Mouse (Mus musculus): ENCODE measurements around the gene Flvcr2. TPM values are rescaled to one million over a fixed set of nuclear protein-coding genes. Genes with fewer than 3 reads are reported as not detected.

Flvcr2 gene
- polyA plus RNA-seq, 1 experiment from 2014 or later = 0.74 TPM

GRCm38 (mm10) chr12:85708556-85708955 lies 37.8 kb upstream of the Flvcr2 start:
- WGBS = 86% methylated on average over 12 of the region's 12 CpGs
- peaks cover 16% of the 10 kb centered on the region for H3K4me1 ChIP-seq
- no peak overlapping the region for H3K27ac ChIP-seq (replicated peaks)
- H3K27me3 ChIP-seq (replicated peaks; ENCODE audit: low read depth, poor library complexity, severe bottlenecking) = peaks cover 57% of the 10 kb centered on the region
- DNase-seq (ENCODE audit: low spot score) = no peak
- no peak overlapping the region for H3K4me3 ChIP-seq
- H3K36me3 ChIP-seq (replicated peaks) = no peaks in the 10 kb centered on the region
- H3K9me3 ChIP-seq = no peaks in the 10 kb centered on the region

GRCm38 (mm10) chr12:85710695-85711094 lies 35.6 kb upstream of the Flvcr2 start:
- H3K9me3 ChIP-seq = no peaks in the 10 kb centered on the region
- no peak overlapping the region for H3K27ac ChIP-seq (replicated peaks)
- peaks cover 43% of the 10 kb centered on the region for H3K27me3 ChIP-seq (replicated peaks; ENCODE audit: low read depth, poor library complexity, severe bottlenecking)
- 84% methylated on average over 7 of the region's 7 CpGs for WGBS
- DNase-seq (ENCODE audit: low spot score) = no peak
- H3K4me3 ChIP-seq = no peak overlapping the region
- H3K36me3 ChIP-seq (replicated peaks) = no peaks in the 10 kb centered on the region
- peaks cover 7% of the 10 kb centered on the region for H3K4me1 ChIP-seq

- Histone ChIP-seq H3K27me3 (replicated peaks; ENCODE audit: low read depth, poor library complexity, severe bottlenecking) (peaks cover 24% of the 10 kb centered on the region), H3K4me3 (no peak overlapping the region), H3K4me1 (no peaks in the 10 kb centered on the region), H3K36me3 (replicated peaks) (no peaks in the 10 kb centered on the region), H3K9me3 (no peaks in the 10 kb centered on the region), H3K27ac (replicated peaks) (no peak overlapping the region)
- 82% methylated on average over 2 of the region's 2 CpGs for WGBS
- no peak for DNase-seq (ENCODE audit: low spot score)
These were observed 33.8 kb upstream of the Flvcr2 start for GRCm38 (mm10) chr12:85712587-85712986.

- H3K27me3 ChIP-seq (replicated peaks; ENCODE audit: low read depth, poor library complexity, severe bottlenecking) = peaks cover 9% of the 10 kb centered on the region; the same call in 1 of the 2 replicates
- no peaks in the 10 kb centered on the region for H3K36me3 ChIP-seq (replicated peaks)
- WGBS = 91% methylated on average over 5 of the region's 5 CpGs
- H3K4me1 ChIP-seq = no peaks in the 10 kb centered on the region
- DNase-seq (ENCODE audit: low spot score) = no peak
- no peak overlapping the region for H3K27ac ChIP-seq (replicated peaks)
- H3K4me3 ChIP-seq = no peak overlapping the region
- H3K9me3 ChIP-seq = no peaks in the 10 kb centered on the region
These were observed 32.2 kb upstream of the Flvcr2 start for GRCm38 (mm10) chr12:85714126-85714525.

GRCm38 (mm10) chr12:85725306-85725705 lies 21.0 kb upstream of the Flvcr2 start:
- Histone ChIP-seq H3K27ac (replicated peaks) (no peak overlapping the region), H3K27me3 (replicated peaks; ENCODE audit: low read depth, poor library complexity, severe bottlenecking) (no peaks in the 10 kb centered on the region), H3K4me3 (no peak overlapping the region), H3K4me1 (0 out of 2 replicates have a peak, but pooled peaks cover 3% of the 10 kb centered on the region), H3K36me3 (replicated peaks) (no peaks in the 10 kb centered on the region), H3K9me3 (no peaks in the 10 kb centered on the region)
- 90% methylated on average over 4 of the region's 4 CpGs for WGBS
- DNase-seq (ENCODE audit: low spot score) = no peak

- 0 out of 2 replicates have a peak, but pooled peaks cover 3% of the 10 kb centered on the region for H3K4me1 ChIP-seq
- no peaks in the 10 kb centered on the region for H3K9me3 ChIP-seq
- no peak overlapping the region for H3K4me3 ChIP-seq
- WGBS = 67% methylated on average over 6 of the region's 6 CpGs
- no peak overlapping the region for H3K27ac ChIP-seq (replicated peaks)
- no peaks in the 10 kb centered on the region for H3K27me3 ChIP-seq (replicated peaks; ENCODE audit: low read depth, poor library complexity, severe bottlenecking)
- H3K36me3 ChIP-seq (replicated peaks) = no peaks in the 10 kb centered on the region
- no peak for DNase-seq (ENCODE audit: low spot score)
These were observed 19.5 kb upstream of the Flvcr2 start for GRCm38 (mm10) chr12:85726729-85727397.

- no peaks in the 10 kb centered on the region for H3K9me3 ChIP-seq
- H3K27me3 ChIP-seq (replicated peaks; ENCODE audit: low read depth, poor library complexity, severe bottlenecking) = no peaks in the 10 kb centered on the region
- no peak for DNase-seq (ENCODE audit: low spot score)
- H3K36me3 ChIP-seq (replicated peaks) = no peaks in the 10 kb centered on the region
- no peak overlapping the region for H3K27ac ChIP-seq (replicated peaks)
- H3K4me3 ChIP-seq = no peak overlapping the region
- 90% methylated on average over 7 of the region's 7 CpGs for WGBS
- H3K4me1 ChIP-seq = 0 out of 2 replicates have a peak, but pooled peaks cover 3% of the 10 kb centered on the region
These were observed 18.2 kb upstream of the Flvcr2 start for GRCm38 (mm10) chr12:85728181-85728580.

GRCm38 (mm10) chr12:85729022-85729944 lies 17.1 kb upstream of the Flvcr2 start:
- WGBS = 37% methylated on average over 17 of the region's 17 CpGs
- peak; percentile 71 for DNase-seq (ENCODE audit: low spot score)

GRCm38 (mm10) chr12:85729945-85730290 lies 16.4 kb upstream of the Flvcr2 start:
- Histone ChIP-seq H3K27me3 (replicated peaks; ENCODE audit: low read depth, poor library complexity, severe bottlenecking) (no peaks in the 10 kb centered on the region), H3K4me3 (no peak overlapping the region), H3K36me3 (replicated peaks) (no peaks in the 10 kb centered on the region), H3K4me1 (0 out of 2 replicates have a peak, but pooled peaks cover 3% of the 10 kb centered on the region), H3K27ac (replicated peaks) (no peak overlapping the region), H3K9me3 (no peaks in the 10 kb centered on the region)
- DNase-seq (ENCODE audit: low spot score) = no peak
- 75% methylated on average over 6 of the region's 6 CpGs for WGBS

More at GRCm38 (mm10) chr12:85729022-85729944, 17.1 kb upstream of the Flvcr2 start:
- Histone ChIP-seq H3K27me3 (replicated peaks; ENCODE audit: low read depth, poor library complexity, severe bottlenecking) (no peaks in the 10 kb centered on the region), H3K4me3 (no peak overlapping the region), H3K9me3 (no peaks in the 10 kb centered on the region), H3K4me1 (0 out of 2 replicates have a peak, but pooled peaks cover 3% of the 10 kb centered on the region), H3K27ac (replicated peaks) (no peak overlapping the region), H3K36me3 (replicated peaks) (no peaks in the 10 kb centered on the region)

GRCm38 (mm10) chr12:85736203-85736602 lies 10.1 kb upstream of the Flvcr2 start:
- no peaks in the 10 kb centered on the region for H3K9me3 ChIP-seq
- no peak overlapping the region for H3K27ac ChIP-seq (replicated peaks)
- H3K27me3 ChIP-seq (replicated peaks; ENCODE audit: low read depth, poor library complexity, severe bottlenecking) = no peaks in the 10 kb centered on the region
- H3K4me1 ChIP-seq = no peaks in the 10 kb centered on the region
- H3K4me3 ChIP-seq = no peak overlapping the region
- H3K36me3 ChIP-seq (replicated peaks) = no peaks in the 10 kb centered on the region
- no peak for DNase-seq (ENCODE audit: low spot score)
- WGBS = 72% methylated on average over 2 of the region's 2 CpGs

- 82% methylated on average over 3 of the region's 3 CpGs for WGBS
- Histone ChIP-seq H3K4me1 (no peaks in the 10 kb centered on the region), H3K9me3 (no peaks in the 10 kb centered on the region), H3K27ac (replicated peaks) (no peak overlapping the region), H3K4me3 (no peak overlapping the region), H3K27me3 (replicated peaks; ENCODE audit: low read depth, poor library complexity, severe bottlenecking) (no peaks in the 10 kb centered on the region), H3K36me3 (replicated peaks) (no peaks in the 10 kb centered on the region)
- no peak for DNase-seq (ENCODE audit: low spot score)
These were observed 9.4 kb upstream of the Flvcr2 start for GRCm38 (mm10) chr12:85736960-85737359.

GRCm38 (mm10) chr12:85746696-85747219 lies 419 bp downstream of the Flvcr2 start:
- 18% methylated on average over 21 of the region's 21 CpGs for WGBS
- Histone ChIP-seq H3K9me3 (no peaks in the 10 kb centered on the region), H3K36me3 (replicated peaks) (no peaks in the 10 kb centered on the region), H3K4me1 (peaks cover 12% of the 10 kb centered on the region), H3K27ac (replicated peaks) (peak overlapping the region; percentile 35; the same call in 1 of the 2 replicates), H3K4me3 (peak overlapping the region; percentile 67), H3K27me3 (replicated peaks; ENCODE audit: low read depth, poor library complexity, severe bottlenecking) (peaks cover 28% of the 10 kb centered on the region)
- DNase-seq (ENCODE audit: low spot score) = no peak

Measured in embryonic facial prominence, embryonic 10.5 days (tissue).